Mouse (Mus musculus): ENCODE measurements at regions not wholly inside any gene's neighbourhood (a gene's known extent, or its start where the extent isn't known, plus 50 kb on each side); places are given as distances from the start of the nearest gene placed in this dataset.

DNA sequence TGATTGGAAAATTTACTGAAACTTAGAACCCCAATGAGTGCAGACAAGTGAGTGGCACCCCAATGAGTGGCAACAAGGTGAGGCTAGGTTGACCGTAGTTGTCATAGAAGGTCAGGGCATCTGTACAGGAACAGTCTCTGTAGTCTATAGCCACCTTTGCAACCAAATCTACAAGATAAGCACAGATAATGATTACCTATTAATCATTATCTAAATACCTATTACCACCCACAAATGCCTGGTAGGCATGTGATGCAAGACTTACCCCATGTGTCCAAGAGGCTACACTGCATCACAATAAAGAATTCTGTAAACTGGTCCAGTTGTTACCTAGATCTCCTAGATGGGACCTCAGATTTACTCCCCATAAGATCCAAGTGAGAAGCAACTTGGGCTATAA lies 778.7 kb downstream of the Cntnap5b start:
- no peak for DNase-seq (ENCODE audit: low read depth)

DNA sequence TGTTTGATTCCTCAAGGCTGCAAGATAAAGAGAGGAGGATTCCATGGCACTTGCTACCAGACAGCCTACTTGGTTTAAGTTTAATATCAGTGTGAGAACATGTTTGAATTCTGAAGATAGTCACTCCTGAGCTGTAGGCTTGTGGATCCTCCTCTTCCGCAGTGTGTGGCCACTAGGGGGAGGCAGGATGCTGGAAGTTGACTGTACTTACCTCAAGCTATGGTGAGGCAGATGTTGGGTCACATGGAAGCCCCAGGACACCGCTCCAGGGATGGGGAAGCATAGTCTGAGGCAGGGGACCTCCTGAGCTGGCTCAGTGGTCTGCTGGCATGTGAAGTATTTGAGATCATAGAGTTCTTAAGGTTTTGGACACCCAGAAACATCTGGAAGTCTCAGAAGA lies 784.4 kb downstream of the Cntnap5b start:
- DNase-seq (ENCODE audit: low read depth): peak; percentile 34

All from 416B (cell line).